Mouse (Mus musculus) olfactory bulb, adult 2 months (tissue): Measurements from ENCODE around the gene Med24.

ENCODE experiments used
- CTCF ChIP-seq: fragments of 200-500 bp; IDR thresholded peaks from 2 replicates; pipeline ENCODE4 v1.5.1; 2012; ENCODE audit warnings: low read depth, mild to moderate bottlenecking, low read length, moderate library complexity; ENCODE audit not compliant: insufficient read depth
- POLR2A ChIP-seq: fragments of 200-500 bp; IDR thresholded peaks from 2 replicates; pipeline ENCODE4 v1.6.1; 2012; ENCODE audit warnings: mild to moderate bottlenecking, low read depth, low read length, moderate library complexity; ENCODE audit not compliant: insufficient read depth

DNA sequence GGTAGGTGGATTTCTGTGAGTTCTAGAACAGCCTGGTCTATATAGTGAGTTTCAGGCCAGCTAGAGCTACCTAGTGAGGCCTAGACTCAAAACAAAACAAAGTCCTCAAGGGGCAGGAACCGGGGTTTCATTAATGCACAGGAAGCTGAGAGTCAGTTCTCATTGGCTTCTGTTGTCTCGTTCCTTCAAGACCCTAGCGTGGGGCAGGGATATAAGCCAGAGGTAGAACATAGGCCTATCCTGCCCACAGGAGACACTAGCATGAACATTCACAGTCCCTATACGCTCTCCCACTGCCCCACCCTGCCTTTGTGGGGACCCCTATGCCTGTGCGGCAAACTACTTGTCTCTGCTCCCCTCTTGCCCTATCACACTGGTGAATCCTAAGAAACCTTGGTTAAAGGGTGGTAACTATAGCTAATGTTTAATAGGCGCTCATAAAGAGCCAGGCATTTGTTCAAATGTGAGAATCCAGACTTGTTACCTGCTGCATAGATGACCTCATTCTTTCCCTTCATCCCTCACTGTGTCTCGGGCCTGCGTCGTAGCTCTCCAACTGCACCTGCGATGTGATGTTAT is 23.4 kb upstream of the Med24 start:
- TF ChIP-seq CTCF = no peak
- TF ChIP-seq POLR2A = no peak
